Mouse (Mus musculus): ENCODE results near the gene Olfr961. TPM values are rescaled to one million over a fixed set of nuclear protein-coding genes. Genes with fewer than 3 reads are reported as not detected.

The Olfr961 gene
- polyA plus RNA-seq, 1 experiment from 2014 or later, result not detected

DNA sequence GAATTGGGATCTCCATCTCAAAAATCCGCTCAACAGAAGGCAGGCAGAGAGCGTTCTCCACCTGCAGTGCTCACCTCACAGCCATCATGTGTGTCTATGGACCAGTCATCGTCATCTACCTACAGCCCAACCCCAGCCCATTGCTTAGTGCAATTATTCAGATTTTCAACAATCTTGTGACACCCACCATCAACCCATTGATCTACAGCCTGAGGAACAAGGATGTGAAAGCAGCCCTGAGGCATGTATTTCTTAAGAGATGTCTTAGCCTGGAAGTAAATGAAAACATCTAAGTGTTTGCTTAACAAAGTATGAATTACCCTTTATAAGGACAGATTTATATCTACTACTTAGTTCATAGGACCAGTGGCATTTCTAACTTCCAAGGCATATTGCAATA is 21.1 kb upstream of the Olfr961 start:
- no peaks in the 10 kb centered on the region for H3K9me3 ChIP-seq (ENCODE audit: control insufficient read depth, low read depth, low read length)
- H3K27ac ChIP-seq (ENCODE audit: low read length), result no peak overlapping the region
- no peak overlapping the region for H3K4me2 ChIP-seq (replicated peaks; ENCODE audit: low read depth, low read length)
- no peak for ATAC-seq (ENCODE audit: insufficient number of reproducible peaks, insufficient read depth, low FRiP score, low read depth)
- no peaks in the 10 kb centered on the region for H3K4me1 ChIP-seq (ENCODE audit: control insufficient read depth, insufficient read depth, low read length)
- no peak overlapping the region for H3K4me3 ChIP-seq (ENCODE audit: low read depth, low read length)
- H3K9ac ChIP-seq (replicated peaks; ENCODE audit: low read depth, low read length), result no peak overlapping the region
- H3K36me3 ChIP-seq (ENCODE audit: control insufficient read depth, insufficient read depth, low read length), result no peaks in the 10 kb centered on the region
- H3K27me3 ChIP-seq (ENCODE audit: control insufficient read depth, insufficient read depth, low read length), result no peaks in the 10 kb centered on the region
- 89% methylated on average over 3 of the region's 3 CpGs for WGBS

GRCm38 (mm10) chr9:39624711-39625110 is 20.2 kb upstream of the Olfr961 start:
- H3K27me3 ChIP-seq (ENCODE audit: control insufficient read depth, insufficient read depth, low read length), result no peaks in the 10 kb centered on the region
- no peaks in the 10 kb centered on the region for H3K4me1 ChIP-seq (ENCODE audit: control insufficient read depth, insufficient read depth, low read length)
- H3K36me3 ChIP-seq (ENCODE audit: control insufficient read depth, insufficient read depth, low read length), result no peaks in the 10 kb centered on the region
- no peak for ATAC-seq (ENCODE audit: insufficient number of reproducible peaks, insufficient read depth, low FRiP score, low read depth)
- 51% methylated on average over 2 of the region's 2 CpGs for WGBS
- H3K9me3 ChIP-seq (ENCODE audit: control insufficient read depth, low read depth, low read length), result no peaks in the 10 kb centered on the region
- no peak overlapping the region for H3K4me2 ChIP-seq (replicated peaks; ENCODE audit: low read depth, low read length)
- H3K4me3 ChIP-seq (ENCODE audit: low read depth, low read length), result no peak overlapping the region
- no peak overlapping the region for H3K9ac ChIP-seq (replicated peaks; ENCODE audit: low read depth, low read length)
- H3K27ac ChIP-seq (ENCODE audit: low read length), result no peak overlapping the region

GRCm38 (mm10) chr9:39629069-39629468 is 15.8 kb upstream of the Olfr961 start:
- Histone ChIP-seq H3K4me2 (replicated peaks; ENCODE audit: low read depth, low read length) (no peak overlapping the region), H3K9ac (replicated peaks; ENCODE audit: low read depth, low read length) (no peak overlapping the region), H3K36me3 (ENCODE audit: control insufficient read depth, insufficient read depth, low read length) (no peaks in the 10 kb centered on the region), H3K27me3 (ENCODE audit: control insufficient read depth, insufficient read depth, low read length) (no peaks in the 10 kb centered on the region), H3K9me3 (ENCODE audit: control insufficient read depth, low read depth, low read length) (no peaks in the 10 kb centered on the region), H3K27ac (ENCODE audit: low read length) (no peak overlapping the region), H3K4me1 (ENCODE audit: control insufficient read depth, insufficient read depth, low read length) (no peaks in the 10 kb centered on the region), H3K4me3 (ENCODE audit: low read depth, low read length) (no peak overlapping the region)
- ATAC-seq (ENCODE audit: insufficient number of reproducible peaks, insufficient read depth, low FRiP score, low read depth), result no peak
- WGBS, result 82% methylated on average over 2 of the region's 2 CpGs

DNA sequence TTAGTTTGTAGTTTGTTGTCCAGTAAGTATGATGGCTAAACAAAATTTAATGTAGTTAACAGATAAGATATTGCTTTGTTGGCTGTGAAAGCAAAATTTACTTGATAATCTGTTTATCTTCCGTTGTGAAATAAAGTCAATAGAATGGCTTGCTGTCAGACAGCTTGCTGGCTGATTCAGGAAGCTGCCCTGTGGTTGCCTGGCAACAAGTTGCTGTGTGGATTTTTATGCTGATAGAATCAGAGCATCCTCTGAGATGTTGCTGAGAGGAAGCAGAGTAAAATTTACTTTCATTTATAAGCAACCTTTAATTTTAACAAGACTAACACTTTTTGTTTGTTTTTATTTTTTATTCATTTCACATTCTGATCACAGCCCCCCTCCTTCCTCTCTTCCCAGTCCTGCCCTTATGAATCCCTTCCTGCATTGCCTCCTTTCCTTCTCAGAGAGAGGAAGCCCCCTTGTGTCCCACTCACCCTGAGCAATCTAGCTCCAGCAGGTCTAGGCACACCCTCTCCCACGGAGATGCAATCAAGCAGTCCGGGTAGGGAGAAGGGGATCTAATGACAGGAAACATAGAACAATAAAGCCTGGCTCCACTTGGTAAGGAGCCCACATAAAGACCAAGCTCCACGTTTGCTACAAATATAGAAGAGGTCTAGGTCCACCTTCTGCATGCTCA is 10.8 kb upstream of the Olfr961 start:
- Histone ChIP-seq H3K4me3 (ENCODE audit: low read depth, low read length) (no peak overlapping the region), H3K27ac (ENCODE audit: low read length) (no peak overlapping the region), H3K9ac (replicated peaks; ENCODE audit: low read depth, low read length) (no peak overlapping the region), H3K4me2 (replicated peaks; ENCODE audit: low read depth, low read length) (no peak overlapping the region), H3K4me1 (ENCODE audit: control insufficient read depth, insufficient read depth, low read length) (no peaks in the 10 kb centered on the region), H3K36me3 (ENCODE audit: control insufficient read depth, insufficient read depth, low read length) (no peaks in the 10 kb centered on the region), H3K27me3 (ENCODE audit: control insufficient read depth, insufficient read depth, low read length) (no peaks in the 10 kb centered on the region), H3K9me3 (ENCODE audit: control insufficient read depth, low read depth, low read length) (no peaks in the 10 kb centered on the region)
- no peak for ATAC-seq (ENCODE audit: insufficient number of reproducible peaks, insufficient read depth, low FRiP score, low read depth)
- 30% methylated on average over 4 of the region's 4 CpGs for WGBS

DNA sequence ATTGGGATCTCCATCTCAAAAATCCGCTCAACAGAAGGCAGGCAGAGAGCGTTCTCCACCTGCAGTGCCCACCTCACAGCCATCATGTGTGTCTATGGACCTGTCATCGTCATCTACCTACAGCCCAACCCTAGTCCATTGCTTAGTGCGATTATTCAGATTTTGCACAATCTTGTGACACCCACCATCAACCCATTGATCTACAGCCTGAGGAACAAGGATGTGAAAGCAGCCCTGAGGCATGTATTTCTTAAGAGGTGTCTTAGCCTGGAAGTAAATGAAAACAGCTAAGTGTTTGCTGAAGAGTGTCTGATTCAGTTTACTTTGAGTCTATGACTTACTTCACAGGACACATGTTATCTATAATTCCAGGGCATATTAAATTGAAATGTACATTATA is 2.5 kb downstream of the Olfr961 start:
- H3K27ac ChIP-seq (ENCODE audit: low read length), result no peak overlapping the region
- H3K27me3 ChIP-seq (ENCODE audit: control insufficient read depth, insufficient read depth, low read length), result no peaks in the 10 kb centered on the region
- no peak overlapping the region for H3K4me3 ChIP-seq (ENCODE audit: low read depth, low read length)
- no peak overlapping the region for H3K9ac ChIP-seq (replicated peaks; ENCODE audit: low read depth, low read length)
- H3K4me1 ChIP-seq (ENCODE audit: control insufficient read depth, insufficient read depth, low read length), result no peaks in the 10 kb centered on the region
- H3K4me2 ChIP-seq (replicated peaks; ENCODE audit: low read depth, low read length), result no peak overlapping the region
- H3K36me3 ChIP-seq (ENCODE audit: control insufficient read depth, insufficient read depth, low read length), result no peaks in the 10 kb centered on the region
- no peaks in the 10 kb centered on the region for H3K9me3 ChIP-seq (ENCODE audit: control insufficient read depth, low read depth, low read length)
- no peak for ATAC-seq (ENCODE audit: insufficient number of reproducible peaks, insufficient read depth, low FRiP score, low read depth)
- 89% methylated on average over 4 of the region's 4 CpGs for WGBS

GRCm38 (mm10) chr9:39654756-39655396 is 10.0 kb downstream of the Olfr961 start:
- WGBS, result 71% methylated on average over 6 of the region's 6 CpGs
- H3K9ac ChIP-seq (replicated peaks; ENCODE audit: low read depth, low read length), result no peak overlapping the region
- no peaks in the 10 kb centered on the region for H3K36me3 ChIP-seq (ENCODE audit: control insufficient read depth, insufficient read depth, low read length)
- no peaks in the 10 kb centered on the region for H3K9me3 ChIP-seq (ENCODE audit: control insufficient read depth, low read depth, low read length)
- no peak for ATAC-seq (ENCODE audit: insufficient number of reproducible peaks, insufficient read depth, low FRiP score, low read depth)
- H3K4me1 ChIP-seq (ENCODE audit: control insufficient read depth, insufficient read depth, low read length), result no peaks in the 10 kb centered on the region
- H3K27me3 ChIP-seq (ENCODE audit: control insufficient read depth, insufficient read depth, low read length), result no peaks in the 10 kb centered on the region
- no peak overlapping the region for H3K27ac ChIP-seq (ENCODE audit: low read length)
- H3K4me2 ChIP-seq (replicated peaks; ENCODE audit: low read depth, low read length), result no peak overlapping the region
- H3K4me3 ChIP-seq (ENCODE audit: low read depth, low read length), result no peak overlapping the region

GRCm38 (mm10) chr9:39666905-39667304 is 22.0 kb downstream of the Olfr961 start, which contains the start of gene Olfr963:
Olfr963 (plus strand) TSS chr9:39667205.
- Histone ChIP-seq H3K9me3 (ENCODE audit: control insufficient read depth, low read depth, low read length) (no peaks in the 10 kb centered on the region), H3K27ac (ENCODE audit: low read length) (no peak within 1 kb of the TSS), H3K36me3 (ENCODE audit: control insufficient read depth, insufficient read depth, low read length) (no peaks in the 10 kb centered on the region), H3K4me2 (replicated peaks; ENCODE audit: low read depth, low read length) (no peak within 1 kb of the TSS), H3K4me3 (ENCODE audit: low read depth, low read length) (no peak within 1 kb of the TSS), H3K27me3 (ENCODE audit: control insufficient read depth, insufficient read depth, low read length) (no peaks in the 10 kb centered on the region), H3K4me1 (ENCODE audit: control insufficient read depth, insufficient read depth, low read length) (no peaks in the 10 kb centered on the region), H3K9ac (replicated peaks; ENCODE audit: low read depth, low read length) (no peak within 1 kb of the TSS)
- ATAC-seq (ENCODE audit: insufficient number of reproducible peaks, insufficient read depth, low FRiP score, low read depth), result no peak
- WGBS, result 93% methylated on average over 1 of the region's 1 CpGs

DNA sequence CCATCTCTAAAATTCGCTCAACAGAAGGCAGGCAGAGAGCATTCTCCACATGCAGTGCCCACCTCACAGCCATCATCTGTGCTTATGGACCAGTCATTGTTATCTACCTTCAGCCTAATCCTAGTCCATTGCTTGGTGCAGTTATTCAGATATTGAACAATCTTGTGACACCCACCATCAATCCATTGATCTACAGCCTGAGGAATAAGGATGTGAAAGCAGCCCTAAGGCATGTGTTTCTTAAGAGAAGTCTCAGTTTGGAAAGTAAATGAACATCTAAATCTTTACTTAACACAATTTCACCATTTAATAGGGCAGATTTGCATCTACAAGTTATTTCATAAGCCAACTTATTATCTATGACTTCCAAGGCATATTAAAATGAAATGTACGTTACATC is 24.8 kb downstream of the Olfr961 start:
- no peaks in the 10 kb centered on the region for H3K36me3 ChIP-seq (ENCODE audit: control insufficient read depth, insufficient read depth, low read length)
- H3K4me1 ChIP-seq (ENCODE audit: control insufficient read depth, insufficient read depth, low read length), result no peaks in the 10 kb centered on the region
- H3K9ac ChIP-seq (replicated peaks; ENCODE audit: low read depth, low read length), result no peak overlapping the region
- H3K27me3 ChIP-seq (ENCODE audit: control insufficient read depth, insufficient read depth, low read length), result no peaks in the 10 kb centered on the region
- ATAC-seq (ENCODE audit: insufficient number of reproducible peaks, insufficient read depth, low FRiP score, low read depth), result no peak
- no peak overlapping the region for H3K4me2 ChIP-seq (replicated peaks; ENCODE audit: low read depth, low read length)
- H3K27ac ChIP-seq (ENCODE audit: low read length), result no peak overlapping the region
- no peak overlapping the region for H3K4me3 ChIP-seq (ENCODE audit: low read depth, low read length)
- 73% methylated on average over 2 of the region's 2 CpGs for WGBS
- H3K9me3 ChIP-seq (ENCODE audit: control insufficient read depth, low read depth, low read length), result no peaks in the 10 kb centered on the region

GRCm38 (mm10) chr9:39674820-39675219 is 29.9 kb downstream of the Olfr961 start:
- no peak for ATAC-seq (ENCODE audit: insufficient number of reproducible peaks, insufficient read depth, low FRiP score, low read depth)
- Histone ChIP-seq H3K4me2 (replicated peaks; ENCODE audit: low read depth, low read length) (no peak overlapping the region), H3K27me3 (ENCODE audit: control insufficient read depth, insufficient read depth, low read length) (no peaks in the 10 kb centered on the region), H3K27ac (ENCODE audit: low read length) (no peak overlapping the region), H3K9ac (replicated peaks; ENCODE audit: low read depth, low read length) (no peak overlapping the region), H3K4me1 (ENCODE audit: control insufficient read depth, insufficient read depth, low read length) (no peaks in the 10 kb centered on the region), H3K36me3 (ENCODE audit: control insufficient read depth, insufficient read depth, low read length) (no peaks in the 10 kb centered on the region), H3K9me3 (ENCODE audit: control insufficient read depth, low read depth, low read length) (no peaks in the 10 kb centered on the region), H3K4me3 (ENCODE audit: low read depth, low read length) (no peak overlapping the region)
- WGBS, result 83% methylated on average over 2 of the region's 2 CpGs

Data from stomach, embryonic 14.5 days (tissue).